Mouse (Mus musculus): ENCODE data around the gene Ift22. TPM values are rescaled to one million over a fixed set of nuclear protein-coding genes. Genes with fewer than 3 reads are reported as not detected.

The Ift22 gene
- polyA plus RNA-seq, 1 experiment = 21.6 TPM

GRCm38 (mm10) chr5:136961983-136962461, 54.1 kb downstream of the Ift22 start:
- H3K4me3 ChIP-seq (ENCODE audit: insufficient read depth, poor library complexity, severe bottlenecking) = peak overlapping the region; percentile 53
- peaks cover 34% of the 10 kb centered on the region for H3K36me3 ChIP-seq (ENCODE audit: control insufficient read depth, insufficient read depth)
- H3K79me2 ChIP-seq (ENCODE audit: control insufficient read depth, insufficient read depth) = peaks cover 61% of the 10 kb centered on the region
- no peaks in the 10 kb centered on the region for H3K27me3 ChIP-seq (ENCODE audit: control insufficient read depth, insufficient read depth, insufficient read length)
- H3K79me3 ChIP-seq (ENCODE audit: low read depth) = peaks cover 11% of the 10 kb centered on the region
- TF ChIP-seq USF1 (IDR thresholded peaks at IDR 0.05; ENCODE audit: low read depth) (no peak), MAX (IDR thresholded peaks at IDR 0.05) (no peak)
- H3ac ChIP-seq (ENCODE audit: control insufficient read depth, insufficient read length, low read depth) = peak overlapping the region; percentile 74

- peak overlapping the region; percentile 49 for H3ac ChIP-seq (ENCODE audit: control insufficient read depth, insufficient read length, low read depth)
- peak; percentile 73 for TF ChIP-seq CTCF (IDR thresholded peaks at IDR 0.05; ENCODE audit: control insufficient read depth, insufficient read depth, insufficient read length)
- TF ChIP-seq USF1 (IDR thresholded peaks at IDR 0.05; ENCODE audit: low read depth) = no peak
- TF ChIP-seq FOSL1 (IDR thresholded peaks at IDR 0.05; ENCODE audit: insufficient read depth, low read length, poor library complexity, severe bottlenecking) = no peak
- TF ChIP-seq MAX (IDR thresholded peaks at IDR 0.05) = no peak
- peaks cover 6% of the 10 kb centered on the region for H3K79me3 ChIP-seq (ENCODE audit: low read depth)
- peaks cover 34% of the 10 kb centered on the region for H3K36me3 ChIP-seq (ENCODE audit: control insufficient read depth, insufficient read depth)
- H3K4me3 ChIP-seq (ENCODE audit: insufficient read depth, poor library complexity, severe bottlenecking) = peak overlapping the region; percentile 53
- peaks cover 56% of the 10 kb centered on the region for H3K79me2 ChIP-seq (ENCODE audit: control insufficient read depth, insufficient read depth)
- H3K27me3 ChIP-seq (ENCODE audit: control insufficient read depth, insufficient read depth, insufficient read length) = no peaks in the 10 kb centered on the region
Measured at GRCm38 (mm10) chr5:136962501-136962900, 54.6 kb downstream of the Ift22 start.

- Histone ChIP-seq H3K79me3 (ENCODE audit: low read depth) (peaks cover 6% of the 10 kb centered on the region), H3ac (ENCODE audit: control insufficient read depth, insufficient read length, low read depth) (peak overlapping the region; percentile 38), H3K27me3 (ENCODE audit: control insufficient read depth, insufficient read depth, insufficient read length) (no peaks in the 10 kb centered on the region), H3K4me3 (ENCODE audit: insufficient read depth, poor library complexity, severe bottlenecking) (no peak overlapping the region), H3K79me2 (ENCODE audit: control insufficient read depth, insufficient read depth) (peaks cover 52% of the 10 kb centered on the region), H3K36me3 (ENCODE audit: control insufficient read depth, insufficient read depth) (peaks cover 36% of the 10 kb centered on the region)
- TF ChIP-seq CEBPB (IDR thresholded peaks at IDR 0.05; ENCODE audit: low read depth) = no peak
- TF ChIP-seq MYOD1 (IDR thresholded peaks at IDR 0.05; ENCODE audit: control insufficient read depth, insufficient read length, low read depth) = no peak
- TF ChIP-seq FOSL1 (IDR thresholded peaks at IDR 0.05; ENCODE audit: insufficient read depth, low read length, poor library complexity, severe bottlenecking) = no peak
Measured at GRCm38 (mm10) chr5:136962966-136963540, 55.1 kb downstream of the Ift22 start.

Other genes with a start within 250 kb of the Ift22 start
- gene Myl10, start 215.0 kb upstream of the Ift22 start, polyA plus RNA-seq (2012; fragmentation: generic; extraction: Trizol) = 0.07 TPM
- 0.11 TPM for gene Col26a1, start 24.9 kb upstream of the Ift22 start, polyA plus RNA-seq (2012; fragmentation: generic; extraction: Trizol)
- gene Fis1, start 45.1 kb downstream of the Ift22 start, polyA plus RNA-seq (2012; fragmentation: generic; extraction: Trizol) = 311 TPM
- 5.1 TPM for gene Cldn15, start 58.5 kb downstream of the Ift22 start, polyA plus RNA-seq (2012; fragmentation: generic; extraction: Trizol)
- gene Plod3, start 78.9 kb downstream of the Ift22 start, polyA plus RNA-seq (2012; fragmentation: generic; extraction: Trizol) = 140 TPM
- 101 TPM for gene Znhit1, start 79.9 kb downstream of the Ift22 start, polyA plus RNA-seq (2012; fragmentation: generic; extraction: Trizol)
- gene Vgf, start 118.2 kb downstream of the Ift22 start, polyA plus RNA-seq (2012; fragmentation: generic; extraction: Trizol) = 0.28 TPM
- 360 TPM for gene Ap1s1, start 138.0 kb downstream of the Ift22 start, polyA plus RNA-seq (2012; fragmentation: generic; extraction: Trizol)
- gene Serpine1, start 164.1 kb downstream of the Ift22 start, polyA plus RNA-seq (2012; fragmentation: generic; extraction: Trizol) = 131 TPM
- 7.4 TPM for gene Trim56, start 208.1 kb downstream of the Ift22 start, polyA plus RNA-seq (2012; fragmentation: generic; extraction: Trizol)
- not detected for gene Muc3, start 241.2 kb downstream of the Ift22 start, polyA plus RNA-seq (2012; fragmentation: generic; extraction: Trizol)

All from C2C12 (cell line).